Mouse (Mus musculus): ENCODE results near the gene Smtnl1. TPM values are rescaled to one million over a fixed set of nuclear protein-coding genes. Genes with fewer than 3 reads are reported as not detected.
A peak's percentile ranks its signal among the peaks of the same experiment; 100 is the strongest.

The Smtnl1 gene
- polyA plus RNA-seq, 1 experiment from 2014 or later = 0.11 TPM

DNA sequence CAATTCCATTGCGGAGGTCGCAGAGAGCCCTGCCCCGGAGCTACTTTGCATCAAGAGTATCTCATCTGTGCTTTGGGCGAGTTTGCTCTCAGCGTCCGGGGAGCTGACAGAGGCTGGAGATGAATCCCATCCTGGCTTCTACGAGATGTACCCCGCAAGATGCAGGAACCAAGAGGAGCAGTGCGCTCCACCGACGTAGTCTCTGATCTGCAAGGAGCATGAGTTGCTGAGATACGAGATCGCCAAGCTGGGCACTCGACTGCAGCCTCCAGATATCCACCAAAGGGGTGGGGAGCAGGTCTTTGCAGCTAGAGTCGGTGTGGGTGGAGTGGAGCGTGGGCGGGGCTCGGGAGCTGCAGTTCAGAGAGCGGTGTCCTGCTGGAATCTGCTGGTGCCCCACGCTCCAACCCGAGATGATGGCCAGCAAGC, 23.9 kb downstream of the Smtnl1 start, which contains the start of gene Ube2l6:
Ube2l6 (plus strand) TSS at position 336 of the 429 bp plus-strand sequence.
- no peaks in the 10 kb centered on the region for H3K9me3 ChIP-seq (replicated peaks; ENCODE audit: control insufficient read depth, low read length)
- no peaks in the 10 kb centered on the region for H3K36me3 ChIP-seq (replicated peaks; ENCODE audit: control insufficient read depth, insufficient read depth, low read depth, low read length)
- H3K27me3 ChIP-seq (ENCODE audit: control insufficient read depth, insufficient read depth, low read length) = no peaks in the 10 kb centered on the region
- peak within 1 kb of the TSS; percentile 44 for H3K4me3 ChIP-seq (ENCODE audit: low read depth, low read length)
- no peaks in the 10 kb centered on the region for H3K4me1 ChIP-seq (ENCODE audit: control insufficient read depth, insufficient read depth, low read length)
- H3K4me2 ChIP-seq (ENCODE audit: low read depth, low read length) = peak within 1 kb of the TSS; percentile 98
- H3K27ac ChIP-seq (replicated peaks; ENCODE audit: low read depth, low read length) = no peak within 1 kb of the TSS
- peak; percentile 72 for DNase-seq (ENCODE audit: low spot score)
- WGBS = under 1% methylated on average over 21 of the region's 21 CpGs
- peak; percentile 77 for ATAC-seq (replicated peaks; ENCODE audit: insufficient number of reproducible peaks, low FRiP score, low TSS enrichment, low read depth)
- H3K9ac ChIP-seq (replicated peaks; ENCODE audit: low read length) = peak within 1 kb of the TSS; percentile 60

GRCm38 (mm10) chr2:84797833-84798492, 24.5 kb downstream of the Smtnl1 start:
- no peak overlapping the region for H3K27ac ChIP-seq (replicated peaks; ENCODE audit: low read depth, low read length)
- 10% methylated on average over 13 of the region's 13 CpGs for WGBS

GRCm38 (mm10) chr2:84793871-84794270, 28.6 kb downstream of the Smtnl1 start:
- no peaks in the 10 kb centered on the region for H3K9me3 ChIP-seq (replicated peaks; ENCODE audit: control insufficient read depth, low read length)
- no peaks in the 10 kb centered on the region for H3K36me3 ChIP-seq (replicated peaks; ENCODE audit: control insufficient read depth, insufficient read depth, low read depth, low read length)
- H3K27me3 ChIP-seq (ENCODE audit: control insufficient read depth, insufficient read depth, low read length) = no peaks in the 10 kb centered on the region
- H3K9ac ChIP-seq (replicated peaks; ENCODE audit: low read length) = no peak overlapping the region
- H3K4me2 ChIP-seq (ENCODE audit: low read depth, low read length) = no peak overlapping the region
- H3K4me3 ChIP-seq (ENCODE audit: low read depth, low read length) = no peak overlapping the region
- ATAC-seq (replicated peaks; ENCODE audit: insufficient number of reproducible peaks, low FRiP score, low TSS enrichment, low read depth) = no peak
- H3K27ac ChIP-seq (replicated peaks; ENCODE audit: low read depth, low read length) = no peak overlapping the region
- WGBS = 86% methylated on average over 3 of the region's 3 CpGs
- no peaks in the 10 kb centered on the region for H3K4me1 ChIP-seq (ENCODE audit: control insufficient read depth, insufficient read depth, low read length)
- no peak for DNase-seq (ENCODE audit: low spot score)

More at GRCm38 (mm10) chr2:84797833-84798492, 24.5 kb downstream of the Smtnl1 start:
- Histone ChIP-seq H3K4me1 (ENCODE audit: control insufficient read depth, insufficient read depth, low read length) (no peaks in the 10 kb centered on the region), H3K4me2 (ENCODE audit: low read depth, low read length) (peak overlapping the region; percentile 98), H3K27me3 (ENCODE audit: control insufficient read depth, insufficient read depth, low read length) (no peaks in the 10 kb centered on the region), H3K4me3 (ENCODE audit: low read depth, low read length) (peak overlapping the region; percentile 44), H3K9ac (replicated peaks; ENCODE audit: low read length) (peak overlapping the region; percentile 60), H3K36me3 (replicated peaks; ENCODE audit: control insufficient read depth, insufficient read depth, low read depth, low read length) (no peaks in the 10 kb centered on the region), H3K9me3 (replicated peaks; ENCODE audit: control insufficient read depth, low read length) (no peaks in the 10 kb centered on the region)
- DNase-seq (ENCODE audit: low spot score) = peak; percentile 92
- peak; percentile 58; the same call in 1 of the 2 replicates for ATAC-seq (replicated peaks; ENCODE audit: insufficient number of reproducible peaks, low FRiP score, low TSS enrichment, low read depth)

DNA sequence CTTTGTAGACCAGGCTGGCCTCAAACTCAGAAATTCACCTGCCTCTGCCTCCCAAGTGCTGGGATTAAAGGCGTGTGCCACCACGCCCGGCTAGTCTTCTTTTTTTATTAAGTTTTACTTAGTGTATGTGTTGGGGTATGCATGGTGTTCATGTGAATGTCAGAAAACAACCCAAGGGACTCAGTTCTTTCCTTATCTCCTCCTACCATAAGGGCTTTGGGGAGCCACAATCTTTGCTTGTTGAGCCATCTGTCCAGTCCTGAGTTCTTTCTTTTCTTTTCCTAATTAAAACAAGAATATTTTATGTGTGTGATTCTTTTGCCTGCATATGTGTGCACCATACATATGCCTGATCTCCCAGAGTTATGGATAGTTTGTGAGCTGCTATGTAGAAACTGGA, 29.3 kb downstream of the Smtnl1 start:
- Histone ChIP-seq H3K9ac (replicated peaks; ENCODE audit: low read length) (no peak overlapping the region), H3K9me3 (replicated peaks; ENCODE audit: control insufficient read depth, low read length) (no peaks in the 10 kb centered on the region), H3K4me1 (ENCODE audit: control insufficient read depth, insufficient read depth, low read length) (no peaks in the 10 kb centered on the region), H3K27me3 (ENCODE audit: control insufficient read depth, insufficient read depth, low read length) (no peaks in the 10 kb centered on the region), H3K4me2 (ENCODE audit: low read depth, low read length) (no peak overlapping the region), H3K27ac (replicated peaks; ENCODE audit: low read depth, low read length) (no peak overlapping the region), H3K4me3 (ENCODE audit: low read depth, low read length) (no peak overlapping the region), H3K36me3 (replicated peaks; ENCODE audit: control insufficient read depth, insufficient read depth, low read depth, low read length) (no peaks in the 10 kb centered on the region)
- WGBS = 95% methylated on average over 3 of the region's 3 CpGs
- DNase-seq (ENCODE audit: low spot score) (no peak), ATAC-seq (replicated peaks; ENCODE audit: insufficient number of reproducible peaks, low FRiP score, low TSS enrichment, low read depth) (no peak)

GRCm38 (mm10) chr2:84792516-84792915, 29.9 kb downstream of the Smtnl1 start:
- no peak for ATAC-seq (replicated peaks; ENCODE audit: insufficient number of reproducible peaks, low FRiP score, low TSS enrichment, low read depth)
- Histone ChIP-seq H3K27ac (replicated peaks; ENCODE audit: low read depth, low read length) (no peak overlapping the region), H3K36me3 (replicated peaks; ENCODE audit: control insufficient read depth, insufficient read depth, low read depth, low read length) (no peaks in the 10 kb centered on the region), H3K9me3 (replicated peaks; ENCODE audit: control insufficient read depth, low read length) (no peaks in the 10 kb centered on the region), H3K4me1 (ENCODE audit: control insufficient read depth, insufficient read depth, low read length) (no peaks in the 10 kb centered on the region), H3K4me2 (ENCODE audit: low read depth, low read length) (no peak overlapping the region), H3K9ac (replicated peaks; ENCODE audit: low read length) (no peak overlapping the region), H3K27me3 (ENCODE audit: control insufficient read depth, insufficient read depth, low read length) (no peaks in the 10 kb centered on the region), H3K4me3 (ENCODE audit: low read depth, low read length) (no peak overlapping the region)
- WGBS = 85% methylated on average over 3 of the region's 3 CpGs
- DNase-seq (ENCODE audit: low spot score) = no peak

DNA sequence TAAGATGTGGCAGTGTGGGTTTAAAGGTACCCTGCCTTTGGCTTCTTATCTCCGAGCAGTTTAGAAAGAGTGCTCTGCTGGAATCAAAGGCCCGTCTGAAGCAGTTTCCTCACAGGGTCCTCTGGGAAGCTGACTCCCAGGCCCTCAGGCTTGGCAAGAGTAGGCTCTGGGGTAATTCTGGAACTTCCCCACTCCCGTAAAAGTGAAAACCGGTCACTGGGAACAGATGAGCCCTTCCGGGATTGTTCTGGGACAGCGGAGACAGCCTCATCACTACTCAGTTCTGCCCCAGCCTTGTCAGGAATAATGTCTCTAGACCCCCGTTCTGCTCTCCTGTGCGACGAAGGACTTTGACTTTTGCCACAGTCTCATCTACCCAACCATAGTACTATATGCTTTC, 32.0 kb downstream of the Smtnl1 start:
- Histone ChIP-seq H3K27ac (replicated peaks; ENCODE audit: low read depth, low read length) (no peak overlapping the region), H3K36me3 (replicated peaks; ENCODE audit: control insufficient read depth, insufficient read depth, low read depth, low read length) (no peaks in the 10 kb centered on the region), H3K27me3 (ENCODE audit: control insufficient read depth, insufficient read depth, low read length) (no peaks in the 10 kb centered on the region), H3K4me3 (ENCODE audit: low read depth, low read length) (no peak overlapping the region), H3K4me2 (ENCODE audit: low read depth, low read length) (no peak overlapping the region), H3K9me3 (replicated peaks; ENCODE audit: control insufficient read depth, low read length) (no peaks in the 10 kb centered on the region), H3K9ac (replicated peaks; ENCODE audit: low read length) (no peak overlapping the region), H3K4me1 (ENCODE audit: control insufficient read depth, insufficient read depth, low read length) (no peaks in the 10 kb centered on the region)
- no peak for DNase-seq (ENCODE audit: low spot score)
- no peak for ATAC-seq (replicated peaks; ENCODE audit: insufficient number of reproducible peaks, low FRiP score, low TSS enrichment, low read depth)
- 50% methylated on average over 9 of the region's 9 CpGs for WGBS

GRCm38 (mm10) chr2:84788316-84788715, 34.1 kb downstream of the Smtnl1 start:
- Histone ChIP-seq H3K4me1 (ENCODE audit: control insufficient read depth, insufficient read depth, low read length) (no peaks in the 10 kb centered on the region), H3K27ac (replicated peaks; ENCODE audit: low read depth, low read length) (no peak overlapping the region), H3K4me2 (ENCODE audit: low read depth, low read length) (no peak overlapping the region), H3K36me3 (replicated peaks; ENCODE audit: control insufficient read depth, insufficient read depth, low read depth, low read length) (no peaks in the 10 kb centered on the region), H3K27me3 (ENCODE audit: control insufficient read depth, insufficient read depth, low read length) (no peaks in the 10 kb centered on the region), H3K4me3 (ENCODE audit: low read depth, low read length) (no peak overlapping the region), H3K9ac (replicated peaks; ENCODE audit: low read length) (no peak overlapping the region), H3K9me3 (replicated peaks; ENCODE audit: control insufficient read depth, low read length) (no peaks in the 10 kb centered on the region)
- WGBS = 80% methylated on average over 3 of the region's 3 CpGs
- ATAC-seq (replicated peaks; ENCODE audit: insufficient number of reproducible peaks, low FRiP score, low TSS enrichment, low read depth) (no peak), DNase-seq (ENCODE audit: low spot score) (no peak)

DNA sequence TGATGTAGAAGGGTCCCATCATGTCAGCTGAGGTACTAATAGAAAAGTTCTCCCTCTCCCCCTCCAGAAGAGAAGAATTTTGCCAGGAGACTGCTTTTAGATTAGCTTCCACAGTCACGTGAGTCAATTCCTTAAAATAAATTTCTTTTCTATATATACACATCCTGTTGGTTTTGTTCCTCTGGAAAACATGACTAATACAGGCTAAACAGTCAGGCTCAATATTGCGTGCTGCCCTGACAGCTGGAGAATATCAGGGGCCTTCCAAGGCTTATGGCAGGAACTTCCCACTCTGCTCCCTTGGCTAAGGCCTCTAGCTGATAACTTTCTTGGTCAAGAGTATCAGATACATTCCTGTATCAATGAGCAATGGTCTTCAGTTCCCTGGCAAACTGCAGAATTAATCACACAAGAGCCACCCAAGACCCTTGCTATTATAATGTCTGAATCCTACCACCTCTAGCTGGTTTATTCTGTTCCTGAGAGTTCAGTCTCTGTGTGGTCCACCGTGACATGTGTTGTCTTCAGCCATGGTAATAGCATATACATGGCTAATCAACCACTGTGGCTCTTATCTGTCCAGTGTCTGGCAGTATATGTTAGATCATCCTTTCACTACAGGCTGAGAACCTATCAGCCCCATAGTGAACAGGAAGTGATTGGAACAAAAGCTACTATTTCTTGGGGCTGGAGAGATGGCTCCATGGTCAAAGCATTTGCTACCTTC, 38.4 kb downstream of the Smtnl1 start:
- Histone ChIP-seq H3K4me1 (ENCODE audit: control insufficient read depth, insufficient read depth, low read length) (no peaks in the 10 kb centered on the region), H3K27me3 (ENCODE audit: control insufficient read depth, insufficient read depth, low read length) (no peaks in the 10 kb centered on the region), H3K36me3 (replicated peaks; ENCODE audit: control insufficient read depth, insufficient read depth, low read depth, low read length) (no peaks in the 10 kb centered on the region), H3K4me2 (ENCODE audit: low read depth, low read length) (no peak overlapping the region), H3K9me3 (replicated peaks; ENCODE audit: control insufficient read depth, low read length) (no peaks in the 10 kb centered on the region), H3K9ac (replicated peaks; ENCODE audit: low read length) (no peak overlapping the region), H3K4me3 (ENCODE audit: low read depth, low read length) (no peak overlapping the region), H3K27ac (replicated peaks; ENCODE audit: low read depth, low read length) (no peak overlapping the region)
- no peak for DNase-seq (ENCODE audit: low spot score)
- WGBS = 88% methylated on average over 3 of the region's 3 CpGs
- no peak for ATAC-seq (replicated peaks; ENCODE audit: insufficient number of reproducible peaks, low FRiP score, low TSS enrichment, low read depth)

Data from embryonic facial prominence, embryonic 11.5 days (tissue).